Mouse (Mus musculus): ENCODE results near the gene Dnase1l1. TPM values are rescaled to one million over a fixed set of nuclear protein-coding genes. Genes with fewer than 3 reads are reported as not detected.

Dnase1l1 gene
- total RNA-seq, 2 experiments from 2014 or later, result 3.0 to 3.3 TPM

- DNase-seq (ENCODE audit: low spot score in 2 of 2), result peak; percentile 83 to 85
Measured at GRCm38 (mm10) chrX:74270062-74270901, 11.9 kb downstream of the Dnase1l1 start, which contains the start of gene Rpl10. TSS of gene Rpl10 (plus strand) at chrX:74270812.

- DNase-seq (ENCODE audit: low spot score in 2 of 2), result no peak
Measured at GRCm38 (mm10) chrX:74269736-74270061, 12.4 kb downstream of the Dnase1l1 start.

- no peak for DNase-seq (ENCODE audit: low spot score in 2 of 2)
Measured at GRCm38 (mm10) chrX:74257746-74258145, 24.4 kb downstream of the Dnase1l1 start.

GRCm38 (mm10) chrX:74254888-74255565, 27.1 kb downstream of the Dnase1l1 start:
- DNase-seq (ENCODE audit: low spot score in 2 of 2), result no peak

GRCm38 (mm10) chrX:74254153-74254887, 27.8 kb downstream of the Dnase1l1 start, which contains the start of gene Emd:
TSS of gene Emd (plus strand) at chrX:74254687.
- DNase-seq (ENCODE audit: low spot score in 2 of 2), result peak; percentile 76 to 87

GRCm38 (mm10) chrX:74249615-74250014, 32.5 kb downstream of the Dnase1l1 start, which contains the start of gene Flna:
TSS of gene Flna (minus strand) at chrX:74249820.
- DNase-seq (ENCODE audit: low spot score in 2 of 2), result peak; percentile 48 to 63

GRCm38 (mm10) chrX:74248651-74249050, 33.5 kb downstream of the Dnase1l1 start:
- peak; percentile 36 to 53 for DNase-seq (ENCODE audit: low spot score in 2 of 2)

- DNase-seq (ENCODE audit: low spot score in 2 of 2), result peak in 1 of 2 experiments; percentile 8
Measured at GRCm38 (mm10) chrX:74246693-74247092, 35.4 kb downstream of the Dnase1l1 start.

- DNase-seq (ENCODE audit: low spot score in 2 of 2), result peak; percentile 75 to 82
Measured at GRCm38 (mm10) chrX:74246213-74246681, 35.9 kb downstream of the Dnase1l1 start.

GRCm38 (mm10) chrX:74245687-74246086, 36.5 kb downstream of the Dnase1l1 start:
- DNase-seq (ENCODE audit: low spot score in 2 of 2), result peak; percentile 47 to 54

GRCm38 (mm10) chrX:74245107-74245506, 37.0 kb downstream of the Dnase1l1 start:
- DNase-seq (ENCODE audit: low spot score in 2 of 2), result no peak

GRCm38 (mm10) chrX:74244614-74245083, 37.5 kb downstream of the Dnase1l1 start:
- DNase-seq (ENCODE audit: low spot score in 2 of 2), result no peak

GRCm38 (mm10) chrX:74243807-74244206, 38.3 kb downstream of the Dnase1l1 start:
- no peak for DNase-seq (ENCODE audit: low spot score in 2 of 2)

- no peak for DNase-seq (ENCODE audit: low spot score in 2 of 2)
Measured at GRCm38 (mm10) chrX:74243396-74243795, 38.7 kb downstream of the Dnase1l1 start.

- DNase-seq (ENCODE audit: low spot score in 2 of 2), result no peak
Measured at GRCm38 (mm10) chrX:74240332-74240731, 41.8 kb downstream of the Dnase1l1 start.

GRCm38 (mm10) chrX:74233196-74233595, 48.9 kb downstream of the Dnase1l1 start:
- no peak for DNase-seq (ENCODE audit: low spot score in 2 of 2)

GRCm38 (mm10) chrX:74230038-74230437, 52.1 kb downstream of the Dnase1l1 start:
- DNase-seq (ENCODE audit: low spot score in 2 of 2), result no peak
